Mouse (Mus musculus) megakaryocyte, embryonic 14.5 days (primary cell): ENCODE results near the gene Aoc3. TPM values are rescaled to one million over a fixed set of nuclear protein-coding genes. Genes with fewer than 3 reads are reported as not detected.
"Not testable (repeated sequence)": the region's sequence is repeated elsewhere in the genome, so short reads cannot be mapped to it uniquely, and the experiment has no call there.

Source experiments
- H3K27me3 ChIP-seq: replicated peaks from 2 replicates; pipeline ENCODE3; 2012; ENCODE audit warnings: inconsistent platforms
- H3K36me3 ChIP-seq: replicated peaks from 2 replicates; pipeline ENCODE3; 2012; ENCODE audit warnings: low read length, inconsistent platforms, mixed read lengths
- H3K4me1 ChIP-seq: 2 replicates; pipeline ENCODE4 v1.6.1; 2012; ENCODE audit warnings: inconsistent platforms
- H3K4me3 ChIP-seq: replicated peaks from 2 replicates; pipeline ENCODE3; 2012; ENCODE audit warnings: moderate library complexity, mild to moderate bottlenecking, inconsistent platforms
- H3K9me3 ChIP-seq: 2 replicates; pipeline ENCODE4 v1.6.1; 2012; ENCODE audit warnings: inconsistent platforms
- FLI1 ChIP-seq: IDR thresholded peaks from 2 replicates; pipeline ENCODE4 v1.6.1; 2012; ENCODE audit warnings: low read length, inconsistent platforms, mixed read lengths
- GATA1 ChIP-seq: IDR thresholded peaks from 3 replicates; pipeline ENCODE4 v1.6.1; 2012; ENCODE audit warnings: mixed read lengths, low read length, inconsistent platforms, borderline replicate concordance
- polyA plus RNA-seq: library from polyadenylated mRNA; stranded (reverse); fragments of >175 nt; gene quantifications from 2 replicates; pipeline ENCODE4 v1.2.3, GENCODE M21; 2012; ENCODE audit warnings: low replicate concordance; ENCODE audit not compliant: insufficient read depth

The Aoc3 gene
- polyA plus RNA-seq, 1 experiment = not detected

GRCm38 (mm10) chr11:101364531-101364931 lies 34.1 kb downstream of the Aoc3 start:
- Histone ChIP-seq H3K4me1 (peaks cover 26% of the 10 kb centered on the region), H3K4me3 (no peak overlapping the region)
- TF ChIP-seq GATA1 = no peak
- no peak for TF ChIP-seq FLI1

GRCm38 (mm10) chr11:101367326-101367935 lies 37.0 kb downstream of the Aoc3 start, which contains the start of gene G6pc:
Gene G6pc (plus strand): TSS chr11:101367561.
- H3K9me3 ChIP-seq = no peaks in the 10 kb centered on the region
- H3K27me3 ChIP-seq = peaks cover 41% of the 10 kb centered on the region
- peaks cover 10% of the 10 kb centered on the region for H3K4me1 ChIP-seq
- H3K4me3 ChIP-seq = no peak within 1 kb of the TSS
- no peaks in the 10 kb centered on the region for H3K36me3 ChIP-seq
- TF ChIP-seq GATA1 (no peak), FLI1 (no peak)

More at GRCm38 (mm10) chr11:101364531-101364931, 34.1 kb downstream of the Aoc3 start:
- no peaks in the 10 kb centered on the region for H3K9me3 ChIP-seq
- no peaks in the 10 kb centered on the region for H3K36me3 ChIP-seq
- H3K27me3 ChIP-seq = peaks cover 27% of the 10 kb centered on the region

- H3K9me3 ChIP-seq = no peaks in the 10 kb centered on the region
- no peaks in the 10 kb centered on the region for H3K36me3 ChIP-seq
- H3K27me3 ChIP-seq = peaks cover 47% of the 10 kb centered on the region
- TF ChIP-seq FLI1 = no peak
- TF ChIP-seq GATA1 = no peak
- H3K4me3 ChIP-seq = no peak overlapping the region
- peaks cover 3% of the 10 kb centered on the region; the same call in 1 of the 2 replicates for H3K4me1 ChIP-seq
These were observed 39.7 kb downstream of the Aoc3 start for GRCm38 (mm10) chr11:101370141-101370540.

- no peak overlapping the region for H3K4me3 ChIP-seq
- H3K9me3 ChIP-seq = no peaks in the 10 kb centered on the region
- peaks cover 59% of the 10 kb centered on the region for H3K27me3 ChIP-seq
- no peak for TF ChIP-seq GATA1
- TF ChIP-seq FLI1 = no peak
- no peaks in the 10 kb centered on the region for H3K36me3 ChIP-seq
- H3K4me1 ChIP-seq = peaks cover 3% of the 10 kb centered on the region; the same call in 1 of the 2 replicates
These were observed 44.1 kb downstream of the Aoc3 start for GRCm38 (mm10) chr11:101374421-101374938.

- not testable (repeated sequence) for H3K4me1 ChIP-seq, H3K36me3 ChIP-seq, H3K9me3 ChIP-seq, H3K4me3 ChIP-seq
- H3K27me3 ChIP-seq = peaks cover 50% of the 10 kb centered on the region
These were observed 47.8 kb downstream of the Aoc3 start for GRCm38 (mm10) chr11:101378196-101378595.

- H3K4me3 ChIP-seq = no peak overlapping the region
- no peaks in the 10 kb centered on the region for H3K9me3 ChIP-seq
- H3K36me3 ChIP-seq = no peaks in the 10 kb centered on the region
- no peaks in the 10 kb centered on the region for H3K4me1 ChIP-seq
- TF ChIP-seq FLI1 (no peak), GATA1 (no peak)
- H3K27me3 ChIP-seq = peaks cover 49% of the 10 kb centered on the region
These were observed 48.5 kb downstream of the Aoc3 start for GRCm38 (mm10) chr11:101378926-101379325.

- Histone ChIP-seq H3K9me3 (no peaks in the 10 kb centered on the region), H3K4me3 (no peak overlapping the region), H3K4me1 (no peaks in the 10 kb centered on the region; the same call in 1 of the 2 replicates), H3K36me3 (no peaks in the 10 kb centered on the region), H3K27me3 (peaks cover 33% of the 10 kb centered on the region)
- no peak for TF ChIP-seq FLI1
These were observed 51.4 kb downstream of the Aoc3 start for GRCm38 (mm10) chr11:101381817-101382216.

Other genes starting within 250 kb of the Aoc3 start
- 17.7 and 36.8 TPM in 2 replicates for gene Coasy, start 248.0 kb upstream of the Aoc3 start, polyA plus RNA-seq
- 2.8 and 12.4 TPM in 2 replicates for gene Mlx, start 243.3 kb upstream of the Aoc3 start, polyA plus RNA-seq
- gene Psmc3ip, start 235.2 kb upstream of the Aoc3 start, polyA plus RNA-seq = 10.4 TPM in 1 of 2 replicates, not detected in the other
- gene Retreg3, start 210.7 kb upstream of the Aoc3 start, polyA plus RNA-seq = 1.6 and 6.2 TPM in 2 replicates
- gene Tubg1, start 210.7 kb upstream of the Aoc3 start, polyA plus RNA-seq = 63.2 and 80.7 TPM in 2 replicates
- not detected in 2 replicates for gene Tubg2, start 174.7 kb upstream of the Aoc3 start, polyA plus RNA-seq
- gene Cntnap1, start 160.1 kb upstream of the Aoc3 start, polyA plus RNA-seq = 0.72 and 0.89 TPM in 2 replicates
- gene Plekhh3, start 159.3 kb upstream of the Aoc3 start, polyA plus RNA-seq = 2.3 and 6.6 TPM in 2 replicates
- gene Ccr10, start 155.2 kb upstream of the Aoc3 start, polyA plus RNA-seq = 0.13 TPM in 1 of 2 replicates, not detected in the other
- gene Ezh1, start 104.1 kb upstream of the Aoc3 start, polyA plus RNA-seq = 0.65 and 2.0 TPM in 2 replicates
- 0.32 TPM in 1 of 2 replicates, not detected in the other for gene Ramp2, start 84.6 kb upstream of the Aoc3 start, polyA plus RNA-seq
- 100 and 168 TPM in 2 replicates for gene Vps25, start 76.9 kb upstream of the Aoc3 start, polyA plus RNA-seq
- 37.7 and 87.0 TPM in 2 replicates for gene Wnk4, start 70.0 kb upstream of the Aoc3 start, polyA plus RNA-seq
- not detected in 2 replicates for gene Cntd1, start 51.6 kb upstream of the Aoc3 start, polyA plus RNA-seq
- 9.9 and 21.1 TPM in 2 replicates for gene Coa3, start 51.5 kb upstream of the Aoc3 start, polyA plus RNA-seq
- 43.7 and 96.0 TPM in 2 replicates for gene Becn1, start 28.3 kb upstream of the Aoc3 start, polyA plus RNA-seq
- gene Psme3, start 14.4 kb upstream of the Aoc3 start, polyA plus RNA-seq = 32.6 and 45.1 TPM in 2 replicates
- 2.0 and 2.9 TPM in 2 replicates for gene Aoc2, start 5.5 kb upstream of the Aoc3 start, polyA plus RNA-seq
- gene G6pc, start 37.0 kb downstream of the Aoc3 start, polyA plus RNA-seq = not detected in 2 replicates
- gene Aarsd1, start 87.0 kb downstream of the Aoc3 start, polyA plus RNA-seq = 5.7 and 39.7 TPM in 2 replicates
- gene Gm27029, start 94.2 kb downstream of the Aoc3 start, polyA plus RNA-seq = not detected in 2 replicates
- 3.1 TPM in 1 of 2 replicates, not detected in the other for gene Rundc1, start 94.5 kb downstream of the Aoc3 start, polyA plus RNA-seq
- gene Ptges3l, start 94.7 kb downstream of the Aoc3 start, polyA plus RNA-seq = 2.8 TPM in 1 of 2 replicates, not detected in the other
- gene Rpl27, start 111.7 kb downstream of the Aoc3 start, polyA plus RNA-seq = 250 and 697 TPM in 2 replicates
- gene Ifi35, start 117.8 kb downstream of the Aoc3 start, polyA plus RNA-seq = 5.7 and 15.6 TPM in 2 replicates
- gene Rnd2, start 134.4 kb downstream of the Aoc3 start, polyA plus RNA-seq = 2.6 and 2.9 TPM in 2 replicates
- 47.7 and 94.2 TPM in 2 replicates for gene Vat1, start 135.6 kb downstream of the Aoc3 start, polyA plus RNA-seq
- gene Brca1, start 221.3 kb downstream of the Aoc3 start, polyA plus RNA-seq = 1.9 TPM in 1 of 2 replicates, not detected in the other
- 8.2 and 55.6 TPM in 2 replicates for gene Nbr1, start 221.5 kb downstream of the Aoc3 start, polyA plus RNA-seq